Mouse (Mus musculus) myocyte (in vitro differentiated cells): ENCODE results near the gene Mylk.

Experiments
- MYOG ChIP-seq, 3 experiments: IDR thresholded peaks; one replicate each; pipeline ENCODE4 v1.6.1; 2011; ENCODE audit warnings: control low read depth in 2 of 3, low read depth in 2 of 3, mild to moderate bottlenecking in 2 of 3; ENCODE audit not compliant: insufficient read length in 2 of 3, control insufficient read depth in 1 of 3, insufficient read depth in 1 of 3
- POLR2A ChIP-seq: IDR thresholded peaks from one replicate; pipeline ENCODE4 v1.6.1; 2011; ENCODE audit warnings: low read depth, mild to moderate bottlenecking, control low read depth, moderate library complexity; ENCODE audit not compliant: insufficient read length
- POLR2AphosphoS2 ChIP-seq: IDR thresholded peaks from one replicate; pipeline ENCODE4 v1.6.1; 2011; ENCODE audit warnings: low read depth, control low read depth; ENCODE audit not compliant: insufficient read length
- USF1 ChIP-seq: IDR thresholded peaks from one replicate; pipeline ENCODE4 v1.6.1; 2011; ENCODE audit warnings: low read depth, mild to moderate bottlenecking, control low read depth, moderate library complexity

- TF ChIP-seq USF1 (no peak), POLR2AphosphoS2 (no peak), POLR2A (no peak), MYOG (IDR thresholded peaks at IDR 0.05; ENCODE audit: control insufficient read depth in 1 of 3, insufficient read depth in 1 of 3, insufficient read length in 2 of 3, low read depth in 2 of 3) (no peak)
Observed at GRCm38 (mm10) chr16:34725156-34725555, 19.9 kb upstream of the Mylk start.
